Mouse (Mus musculus) cortical plate, adult 2 months (tissue): ENCODE measurements around the gene Sbf2.

Experiments
- CTCF ChIP-seq: fragments of 200-500 bp; IDR thresholded peaks from 2 replicates; pipeline ENCODE4 v1.5.1; 2011; ENCODE audit warnings: mild to moderate bottlenecking, control low read depth, low read length; ENCODE audit not compliant: insufficient read depth; ENCODE audit errors: extremely low read depth
- POLR2A ChIP-seq: fragments of 200-500 bp; IDR thresholded peaks from 2 replicates; pipeline ENCODE4 v1.6.1; 2011; ENCODE audit warnings: mild to moderate bottlenecking, low read length, control low read depth; ENCODE audit not compliant: insufficient read depth; ENCODE audit errors: extremely low read depth

- no peak for TF ChIP-seq POLR2A
- TF ChIP-seq CTCF, result no peak
Observed at GRCm38 (mm10) chr7:110557001-110557400, 57.7 kb downstream of the Sbf2 start.
